Mouse (Mus musculus) cortical plate, adult 2 months (tissue): ENCODE measurements at regions not wholly inside any gene's neighbourhood (a gene's known extent, or its start where the extent isn't known, plus 50 kb on each side); places are given as distances from the start of the nearest gene placed in this dataset.

Experiments
- CTCF ChIP-seq: fragments of 200-500 bp; IDR thresholded peaks from 2 replicates; pipeline ENCODE4 v1.5.1; 2011; ENCODE audit warnings: mild to moderate bottlenecking, control low read depth, low read length; ENCODE audit not compliant: insufficient read depth; ENCODE audit errors: extremely low read depth
- POLR2A ChIP-seq: fragments of 200-500 bp; IDR thresholded peaks from 2 replicates; pipeline ENCODE4 v1.6.1; 2011; ENCODE audit warnings: mild to moderate bottlenecking, low read length, control low read depth; ENCODE audit not compliant: insufficient read depth; ENCODE audit errors: extremely low read depth

DNA sequence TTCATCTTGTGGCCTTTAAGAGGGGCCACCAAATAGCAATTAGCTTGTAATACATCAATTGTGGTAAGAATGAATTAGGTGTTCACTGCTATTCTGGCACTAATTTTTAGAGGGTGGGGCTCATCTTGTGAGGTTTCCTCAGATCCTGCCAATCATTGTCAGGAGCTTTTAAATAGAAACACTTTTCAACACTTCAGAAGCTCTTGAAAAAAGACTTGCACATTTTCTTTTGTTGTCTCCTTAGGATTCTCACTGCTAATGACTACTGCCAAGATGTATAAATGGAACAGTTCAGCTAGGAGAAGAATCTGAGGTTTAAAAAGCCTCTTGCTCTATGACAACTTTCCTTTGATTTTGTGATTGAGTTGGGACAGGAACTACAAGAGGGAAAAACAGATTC is 572.4 kb downstream of the Cetn3 start:
- TF ChIP-seq CTCF (no peak), POLR2A (no peak)
